Mouse (Mus musculus) G1E (cell line): ENCODE results near the gene Pik3c2b. TPM values are rescaled to one million over a fixed set of nuclear protein-coding genes. Genes with fewer than 3 reads are reported as not detected.

ENCODE experiments used
- ATAC-seq: 2 replicates; pipeline ENCODE4 v1.8.0; 2016; ENCODE audit warnings: mild to moderate bottlenecking; ENCODE audit not compliant: insufficient number of reproducible peaks, poor library complexity, low FRiP score, severe bottlenecking; ENCODE audit errors: extremely low read depth
- DNase-seq: peaks from one replicate; pipeline ENCODE4 v3.0.0; 2012; ENCODE audit warnings: low spot score
- H3K27me3 ChIP-seq: 2 replicates; pipeline ENCODE4 v1.6.1; 2012; ENCODE audit warnings: mild to moderate bottlenecking, low read length, inconsistent platforms; ENCODE audit not compliant: insufficient read depth
- H3K36me3 ChIP-seq: replicated peaks from 2 replicates; pipeline ENCODE3; 2012; ENCODE audit warnings: mild to moderate bottlenecking, inconsistent platforms
- H3K4me1 ChIP-seq: 2 replicates; pipeline ENCODE4 v1.6.1; 2012; ENCODE audit warnings: low read depth, low read length, inconsistent platforms, mixed read lengths; ENCODE audit not compliant: insufficient read depth
- H3K4me3 ChIP-seq: 2 replicates; pipeline ENCODE4 v1.5.1; 2012; ENCODE audit warnings: low read depth, mild to moderate bottlenecking, inconsistent platforms, low read length, moderate library complexity, mixed read lengths
- H3K9me3 ChIP-seq: replicated peaks from 2 replicates; pipeline ENCODE4 v1.6.1; 2012; ENCODE audit warnings: inconsistent platforms
- CTCF ChIP-seq: IDR thresholded peaks from 2 replicates; pipeline ENCODE4 v1.5.1; 2012; ENCODE audit warnings: low read depth, low read length, inconsistent platforms, mixed read lengths
- GATA1 ChIP-seq: IDR thresholded peaks from 2 replicates; pipeline ENCODE4 v1.6.1; 2012; ENCODE audit warnings: borderline replicate concordance, low read length, inconsistent platforms, mixed read lengths
- GATA2 ChIP-seq: IDR thresholded peaks from 2 replicates; pipeline ENCODE4 v1.6.1; 2012; ENCODE audit warnings: low read depth, low read length, inconsistent platforms, borderline replicate concordance
- POLR2AphosphoS5 ChIP-seq: IDR thresholded peaks from 2 replicates; pipeline ENCODE4 v1.6.1; 2012; ENCODE audit warnings: low read depth, low read length, inconsistent platforms; ENCODE audit not compliant: insufficient replicate concordance
- TAL1 ChIP-seq: conservative IDR thresholded peaks from 2 replicates; pipeline ENCODE4 v1.6.1; 2012; ENCODE audit warnings: low read depth, low read length, inconsistent platforms, mixed read lengths
- polyA plus RNA-seq: library from polyadenylated mRNA; stranded (reverse); fragments of >175 nt; gene quantifications from 2 replicates; pipeline ENCODE4 v1.2.3, GENCODE M21; 2012
- total RNA-seq, 2 experiments: library from RNA; stranded (forward) in 1 of 2; stranded (reverse) in 1 of 2; fragments of 200-1000 nt in 1 of 2; fragments of >200 nt in 1 of 2; fragmentation: Nextera tagmentation in 1 of 2; gene quantifications; 2 replicates each; pipeline ENCODE4 v1.2.3; 2014 to 2017

The Pik3c2b gene
- total and polyA plus RNA-seq, 3 experiments = 0.27 TPM; not detected in 2

GRCm38 (mm10) chr1:133057345-133058034 lies 12.0 kb downstream of the Pik3c2b start:
- H3K4me1 ChIP-seq = no peaks in the 10 kb centered on the region
- DNase-seq (no peak), ATAC-seq (no peak)
- H3K27me3 ChIP-seq = peaks cover 26% of the 10 kb centered on the region
- H3K9me3 ChIP-seq = no peaks in the 10 kb centered on the region
- H3K36me3 ChIP-seq = no peaks in the 10 kb centered on the region
- TF ChIP-seq POLR2AphosphoS5 (no peak), TAL1 (no peak)
- no peak overlapping the region for H3K4me3 ChIP-seq

DNA sequence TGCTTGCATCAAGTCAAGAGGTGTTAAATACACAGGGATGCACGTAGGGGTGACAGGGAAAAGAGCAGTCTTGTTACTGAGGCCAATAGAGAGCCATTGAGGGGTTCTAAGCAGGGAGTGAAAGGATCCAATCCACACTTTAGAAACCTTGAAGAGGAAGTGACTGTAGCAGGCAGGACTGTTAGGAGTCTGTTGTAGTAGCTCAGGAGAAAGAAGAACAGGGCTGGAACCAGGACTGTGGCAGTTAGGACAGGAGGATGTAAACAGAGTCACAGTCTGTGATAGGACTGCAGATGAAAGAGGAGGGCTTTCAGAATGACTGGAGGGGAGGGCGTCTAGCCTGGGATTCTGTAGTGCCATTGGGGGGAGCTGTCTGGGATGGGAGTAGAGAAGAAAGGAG lies 14.1 kb downstream of the Pik3c2b start:
- H3K4me1 ChIP-seq = no peaks in the 10 kb centered on the region
- ATAC-seq = no peak

DNA sequence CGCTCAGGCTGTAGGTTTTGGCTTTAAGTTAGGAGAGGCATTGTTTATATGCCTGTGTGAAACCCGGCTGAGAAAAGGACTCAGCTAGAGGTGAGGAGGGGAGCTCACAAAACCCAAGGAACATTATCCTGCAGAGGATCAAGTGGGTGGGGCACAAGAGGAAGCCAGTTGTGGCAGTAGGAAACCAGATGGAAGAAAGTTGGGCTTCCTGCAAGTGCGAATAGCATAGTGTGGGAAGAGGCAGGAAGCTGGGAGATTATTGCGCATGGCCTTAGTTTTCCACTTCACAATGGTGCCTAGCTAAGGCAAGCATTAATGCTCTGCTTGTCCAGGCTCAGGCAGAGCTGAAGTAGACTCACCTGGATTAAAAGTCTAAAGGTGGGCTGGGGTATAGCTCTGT lies 15.2 kb downstream of the Pik3c2b start:
- Histone ChIP-seq H3K4me1 (no peaks in the 10 kb centered on the region), H3K36me3 (no peaks in the 10 kb centered on the region), H3K9me3 (no peaks in the 10 kb centered on the region), H3K4me3 (no peak overlapping the region), H3K27me3 (peaks cover 31% of the 10 kb centered on the region)
- DNase-seq (no peak), ATAC-seq (no peak)
- no peak for TF ChIP-seq CTCF
- no peak for TF ChIP-seq GATA2
- TF ChIP-seq GATA1 = no peak
- TF ChIP-seq TAL1 = no peak
- TF ChIP-seq POLR2AphosphoS5 = no peak

More for the DNA sequence above, 14.1 kb downstream of the Pik3c2b start:
- TF ChIP-seq POLR2AphosphoS5 = no peak
- TF ChIP-seq TAL1 = no peak
- TF ChIP-seq CTCF = no peak
- TF ChIP-seq GATA1 = no peak
- no peak for TF ChIP-seq GATA2
- Histone ChIP-seq H3K4me3 (no peak overlapping the region), H3K9me3 (no peaks in the 10 kb centered on the region), H3K27me3 (peaks cover 31% of the 10 kb centered on the region), H3K36me3 (no peaks in the 10 kb centered on the region)
- no peak for DNase-seq

DNA sequence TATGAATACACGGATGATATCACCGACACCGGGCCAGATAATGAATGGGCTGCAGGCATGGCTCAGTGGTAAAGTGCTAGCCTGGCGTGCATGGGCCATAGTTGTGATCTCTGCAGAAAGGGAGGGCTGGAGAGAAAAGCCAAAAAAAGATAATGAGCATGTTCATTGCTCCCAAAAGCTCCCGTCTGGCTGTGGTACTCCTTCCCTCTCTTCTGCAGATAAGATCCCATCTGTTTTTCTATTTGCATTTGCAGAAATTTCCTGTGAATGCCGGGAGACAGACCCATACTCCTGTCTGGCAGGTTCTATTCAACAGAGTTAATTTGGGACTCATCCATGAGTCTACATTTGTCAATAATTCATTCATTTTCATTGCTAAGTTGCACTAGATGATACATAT lies 17.7 kb downstream of the Pik3c2b start:
- no peaks in the 10 kb centered on the region for H3K4me1 ChIP-seq
- no peak for TF ChIP-seq GATA1
- TF ChIP-seq CTCF = no peak
- no peak for TF ChIP-seq POLR2AphosphoS5
- no peak for TF ChIP-seq GATA2
- TF ChIP-seq TAL1 = no peak
- peaks cover 25% of the 10 kb centered on the region for H3K27me3 ChIP-seq
- H3K9me3 ChIP-seq = no peaks in the 10 kb centered on the region
- DNase-seq (no peak), ATAC-seq (no peak)
- H3K36me3 ChIP-seq = no peaks in the 10 kb centered on the region
- no peak overlapping the region for H3K4me3 ChIP-seq

GRCm38 (mm10) chr1:133068268-133068667 lies 22.8 kb downstream of the Pik3c2b start:
- no peaks in the 10 kb centered on the region for H3K4me1 ChIP-seq
- TF ChIP-seq POLR2AphosphoS5 (no peak), GATA2 (no peak), TAL1 (no peak), CTCF (no peak), GATA1 (no peak)
- H3K27me3 ChIP-seq = peaks cover 47% of the 10 kb centered on the region
- H3K9me3 ChIP-seq = no peaks in the 10 kb centered on the region
- no peak for DNase-seq
- ATAC-seq = no peak
- no peaks in the 10 kb centered on the region for H3K36me3 ChIP-seq
- H3K4me3 ChIP-seq = no peak overlapping the region

DNA sequence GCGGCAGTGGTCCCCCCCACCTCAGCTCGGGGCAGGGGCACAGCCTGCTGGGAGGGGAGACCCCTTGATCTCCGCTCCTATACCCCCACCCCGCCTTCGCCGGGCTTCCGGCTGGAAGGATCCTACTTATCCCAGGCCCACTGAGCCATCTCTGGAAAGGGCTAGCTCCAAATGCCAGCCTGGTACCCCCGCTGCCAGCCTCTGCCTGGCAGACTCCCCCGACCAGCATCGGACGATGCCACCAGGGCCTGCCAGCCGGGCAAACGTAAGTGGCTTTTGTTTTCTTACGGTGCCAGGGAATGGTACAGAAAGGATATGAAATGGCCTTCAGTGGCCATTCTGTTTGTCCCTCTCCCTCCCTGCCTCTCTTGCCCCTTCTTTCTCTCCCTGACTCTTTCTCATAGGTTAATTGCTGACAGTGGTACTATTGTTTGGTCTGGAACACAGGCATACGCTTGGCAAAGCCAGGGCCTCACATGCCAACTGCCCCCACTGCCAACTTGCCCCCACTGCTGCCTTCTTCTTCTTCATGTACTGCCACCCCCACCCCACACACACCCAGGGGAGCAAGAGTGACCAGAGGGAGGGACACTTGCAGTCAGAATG lies 23.3 kb downstream of the Pik3c2b start:
- TF ChIP-seq GATA1 (no peak), POLR2AphosphoS5 (no peak), TAL1 (no peak), CTCF (no peak), GATA2 (no peak)
- Histone ChIP-seq H3K27me3 (peaks cover 52% of the 10 kb centered on the region), H3K9me3 (no peaks in the 10 kb centered on the region), H3K4me3 (no peak overlapping the region), H3K4me1 (no peaks in the 10 kb centered on the region), H3K36me3 (no peaks in the 10 kb centered on the region)
- no peak for DNase-seq
- no peak for ATAC-seq
